Mouse (Mus musculus) kidney, postnatal 4 days (tissue): ENCODE data around the gene Nav2.

Experiments used
- DNase-seq, 2 experiments: peaks; one replicate each; pipeline ENCODE4 v3.0.0; 2021; ENCODE audit warnings: mixed read lengths in 2 of 2

Gene Nav2

GRCm38 (mm10) chr7:48891029-48891428 lies 17.5 kb upstream of the Nav2 start:
- no peak for DNase-seq

- DNase-seq, result no peak
Measured at GRCm38 (mm10) chr7:48893093-48893492, 15.4 kb upstream of the Nav2 start.

- peak; percentile 82 to 83 for DNase-seq
Measured at GRCm38 (mm10) chr7:48894152-48894551, 14.4 kb upstream of the Nav2 start.

GRCm38 (mm10) chr7:48894763-48895162 lies 13.8 kb upstream of the Nav2 start:
- no peak for DNase-seq

- DNase-seq, result no peak
Measured at GRCm38 (mm10) chr7:48895475-48895874, 13.0 kb upstream of the Nav2 start.

GRCm38 (mm10) chr7:48896051-48896450 lies 12.5 kb upstream of the Nav2 start:
- no peak for DNase-seq

- DNase-seq, result peak; percentile 31 to 55
Measured at GRCm38 (mm10) chr7:48897539-48898163, 10.9 kb upstream of the Nav2 start.

- DNase-seq, result no peak
Measured at GRCm38 (mm10) chr7:48898416-48898815, 10.1 kb upstream of the Nav2 start.

- no peak for DNase-seq
Measured at GRCm38 (mm10) chr7:48900408-48901167, 7.9 kb upstream of the Nav2 start.

GRCm38 (mm10) chr7:48902454-48902853 lies 6.1 kb upstream of the Nav2 start:
- no peak for DNase-seq

- no peak for DNase-seq
Measured at GRCm38 (mm10) chr7:48909342-48909671, 791 bp downstream of the Nav2 start.

GRCm38 (mm10) chr7:48910282-48910681 lies 1.8 kb downstream of the Nav2 start:
- DNase-seq, result no peak

- no peak for DNase-seq
Measured at GRCm38 (mm10) chr7:48911146-48911545, 2.6 kb downstream of the Nav2 start.

GRCm38 (mm10) chr7:48914630-48915506 lies 6.4 kb downstream of the Nav2 start:
- no peak for DNase-seq

- DNase-seq, result no peak
Measured at GRCm38 (mm10) chr7:48917463-48917862, 8.9 kb downstream of the Nav2 start.

GRCm38 (mm10) chr7:48917988-48918387 lies 9.5 kb downstream of the Nav2 start:
- no peak for DNase-seq

GRCm38 (mm10) chr7:48918389-48918788 lies 9.9 kb downstream of the Nav2 start:
- no peak for DNase-seq

- DNase-seq, result peak in 1 of 2 experiments; percentile 34
Measured at GRCm38 (mm10) chr7:48923620-48924019, 15.1 kb downstream of the Nav2 start.

GRCm38 (mm10) chr7:48925214-48925613 lies 16.7 kb downstream of the Nav2 start:
- DNase-seq, result peak; percentile 13 to 19

- peak; percentile 82 to 84 for DNase-seq
Measured at GRCm38 (mm10) chr7:48928364-48928763, 19.8 kb downstream of the Nav2 start.

GRCm38 (mm10) chr7:48930399-48930798 lies 21.9 kb downstream of the Nav2 start:
- DNase-seq, result peak in 1 of 2 experiments; percentile 18

GRCm38 (mm10) chr7:48932138-48932537 lies 23.6 kb downstream of the Nav2 start:
- DNase-seq, result no peak

GRCm38 (mm10) chr7:48934816-48935215 lies 26.3 kb downstream of the Nav2 start:
- DNase-seq, result no peak

GRCm38 (mm10) chr7:48937562-48937961 lies 29.0 kb downstream of the Nav2 start:
- DNase-seq, result no peak
